Mouse (Mus musculus): ENCODE measurements around the gene Actr1b.

Gene Actr1b

GRCm38 (mm10) chr1:36656233-36656632 lies 58.0 kb downstream of the Actr1b start:
- no peak for DNase-seq (ENCODE audit: low read depth, low spot score)

- DNase-seq (ENCODE audit: low read depth, low spot score) = no peak
Measured at GRCm38 (mm10) chr1:36655039-36655438, 59.2 kb downstream of the Actr1b start.
